ENCODE assay signal across 20 mouse cellular contexts in the genomic region with DNA sequence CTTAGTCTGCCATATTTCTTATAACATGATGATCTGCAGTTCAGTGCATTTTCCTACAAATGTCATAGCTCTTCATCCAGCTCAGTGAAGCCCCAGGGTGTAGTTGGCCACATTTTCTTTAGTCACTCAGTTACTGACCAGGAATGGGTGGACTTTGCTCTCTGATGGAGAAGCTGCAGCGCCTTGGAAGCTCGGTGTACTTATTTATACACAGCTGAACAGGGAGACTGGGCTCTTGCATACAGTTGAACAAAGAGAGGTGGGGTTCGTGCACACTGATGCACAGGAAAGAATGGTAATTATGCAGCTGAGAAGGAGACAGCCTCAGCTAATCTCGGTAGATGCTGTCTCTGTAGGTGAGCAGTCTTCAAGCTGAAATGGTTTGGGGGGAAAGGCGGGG.
DNase-seq lines count a peak whose midpoint lies in the region; ATAC-seq and TF ChIP-seq lines count a peak whose summit lies in the region.
"Had no signal": no experiment of that assay in that cellular context is flagged by ENCODE, and none has a peak within 500 bp of the region (broad histone marks: within the 10 kb centered on the region; RNA-seq: fewer than 3 reads in every experiment).

No protein-coding gene starts in this region.

- H3K4me1 ChIP-seq in kidney, embryonic 14.5 days (ENCODE audit: control insufficient read depth, insufficient read depth, low read length) = no peaks in the 10 kb centered on the region
- H3K4me1 ChIP-seq in stomach, postnatal 0 days (replicated peaks; ENCODE audit: control insufficient read depth, insufficient read depth) = no peaks in the 10 kb centered on the region
- H3K4me1 ChIP-seq: embryonic facial prominence, embryonic 13.5 days; heart, embryonic 13.5 days; hindbrain, embryonic 12.5 days had no signal

- H3K27ac ChIP-seq in kidney, embryonic 14.5 days (ENCODE audit: low read depth, low read length) = no peak overlapping the region
- no peak overlapping the region for H3K27ac ChIP-seq in stomach, postnatal 0 days (replicated peaks)
- H3K27ac ChIP-seq: embryonic facial prominence, embryonic 13.5 days; forebrain, embryonic 13.5 days; gastrocnemius, adult 2 months; heart, embryonic 13.5 days; hindbrain, embryonic 12.5 days had no signal

- H3K4me3 ChIP-seq in kidney, embryonic 14.5 days (ENCODE audit: low read length) = no peak overlapping the region
- H3K4me3 ChIP-seq in stomach, postnatal 0 days (ENCODE audit: low read depth, low read length) = no peak overlapping the region
- H3K4me3 ChIP-seq: embryonic facial prominence, embryonic 13.5 days; forebrain, embryonic 13.5 days; gastrocnemius, adult 2 months; heart, embryonic 13.5 days; hindbrain, embryonic 12.5 days had no signal

- H3K9me3 ChIP-seq in kidney, embryonic 14.5 days (ENCODE audit: control insufficient read depth, low read length) = no peaks in the 10 kb centered on the region
- H3K9me3 ChIP-seq in stomach, postnatal 0 days (ENCODE audit: control insufficient read depth, low read length) = no peaks in the 10 kb centered on the region
- H3K9me3 ChIP-seq: embryonic facial prominence, embryonic 13.5 days; forebrain, embryonic 13.5 days; hindbrain, embryonic 12.5 days had no signal

- H3K36me3 ChIP-seq in kidney, embryonic 14.5 days (ENCODE audit: control insufficient read depth, insufficient read depth, low read length) = no peaks in the 10 kb centered on the region
- H3K36me3 ChIP-seq in stomach, postnatal 0 days (ENCODE audit: control insufficient read depth, insufficient read depth, low read length) = no peaks in the 10 kb centered on the region
- H3K36me3 ChIP-seq: embryonic facial prominence, embryonic 13.5 days; heart, embryonic 13.5 days; hindbrain, embryonic 12.5 days had no signal

- ATAC-seq in kidney, embryonic 14.5 days (ENCODE audit: low FRiP score, low TSS enrichment) = no peak
- peak; percentile 56; the same call in 1 of the 2 replicates for ATAC-seq in stomach, postnatal 0 days (ENCODE audit: low FRiP score, low TSS enrichment)
- ATAC-seq: activated CD4-positive, CD25-positive, alpha-beta regulatory T cell, adult 4 months; forebrain, embryonic 13.5 days; Patski had no signal

- TF ChIP-seq CTCF in stomach, postnatal 0 days (IDR thresholded peaks at IDR 0.05; ENCODE audit: low read depth) = no peak

- H3K9ac ChIP-seq in kidney, embryonic 14.5 days (ENCODE audit: low read depth, low read length) = no peak overlapping the region
- no peak overlapping the region for H3K9ac ChIP-seq in stomach, postnatal 0 days (ENCODE audit: low read length)
- H3K9ac ChIP-seq: embryonic facial prominence, embryonic 13.5 days; forebrain, embryonic 13.5 days; heart, embryonic 13.5 days; hindbrain, embryonic 12.5 days had no signal

- no peak overlapping the region for H3K4me2 ChIP-seq in kidney, embryonic 14.5 days (replicated peaks; ENCODE audit: low read depth, low read length)
- H3K4me2 ChIP-seq in stomach, postnatal 0 days (replicated peaks; ENCODE audit: low read depth) = no peak overlapping the region
- H3K4me2 ChIP-seq: embryonic facial prominence, embryonic 13.5 days; forebrain, embryonic 13.5 days; heart, embryonic 13.5 days; hindbrain, embryonic 12.5 days had no signal

- H3K27me3 ChIP-seq in kidney, embryonic 14.5 days (ENCODE audit: control insufficient read depth, insufficient read depth, low read length) = no peaks in the 10 kb centered on the region
- no peaks in the 10 kb centered on the region for H3K27me3 ChIP-seq in stomach, postnatal 0 days (ENCODE audit: control insufficient read depth, insufficient read depth, low read length)
- H3K27me3 ChIP-seq: CH12.LX; embryonic facial prominence, embryonic 13.5 days; forebrain, embryonic 13.5 days; heart, embryonic 13.5 days; hindbrain, embryonic 12.5 days had no signal

- no peak for TF ChIP-seq EP300 in stomach, postnatal 0 days (optimal IDR thresholded peaks at IDR 0.05)

- DNase-seq in kidney, adult 11 months = peak; percentile 47
- DNase-seq in kidney, postnatal 10 days = no peak
- peak; percentile 64 for DNase-seq in kidney, adult 9 months
- no peak for DNase-seq in stomach, postnatal 0 days (ENCODE audit: low spot score)
- no peak for DNase-seq in cerebellum, adult 9-10 months
- DNase-seq: adrenal gland, postnatal 14 days; cerebellum, adult 11-12 months; cerebellum, adult 9-11 months; cerebellum, postnatal 36 days; gastrocnemius, adult 2 months; gastrocnemius, postnatal 25 days; heart, postnatal 4 days had no signal

- 77% methylated on average over 5 of the region's 5 CpGs for WGBS in kidney, embryonic 14.5 days
- WGBS in stomach, postnatal 0 days = 57% methylated on average over 5 of the region's 5 CpGs

Comparison
In these comparisons a context has a peak if more than half of its experiments do, and no peak if none do; other contexts are left out.
1. DNase-seq: peak in kidney, adult 11 months (single experiment) and kidney, adult 9 months (single experiment); none in kidney, postnatal 10 days (single experiment), stomach, postnatal 0 days (single experiment) and cerebellum, adult 9-10 months (single experiment).